In the genomic region with DNA sequence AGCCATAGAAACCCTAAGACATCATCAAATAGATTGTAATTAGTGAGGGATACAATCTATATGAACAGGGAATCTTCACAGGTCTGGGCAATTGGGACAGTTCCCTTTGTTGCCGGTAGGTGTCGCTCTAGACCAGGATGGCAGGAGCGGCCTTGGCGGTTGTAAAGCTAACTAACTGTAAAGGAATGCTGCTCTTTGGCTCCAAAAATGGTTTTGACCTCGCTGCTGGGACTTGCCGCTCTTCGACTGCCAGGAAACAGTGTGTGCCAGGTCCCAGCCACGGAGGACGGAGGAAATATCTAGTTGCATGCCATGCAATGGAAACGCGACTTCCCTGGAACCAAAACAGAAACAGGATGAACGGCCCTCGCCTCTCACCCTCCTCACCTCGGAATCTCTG, we compare ENCODE assay signal across 8 mouse cellular contexts. TPM values are rescaled to one million over a fixed set of nuclear protein-coding genes. Genes with fewer than 3 reads are reported as not detected.
A peak's percentile ranks its signal among the peaks of the same experiment; 100 is the strongest.
DNase-seq lines count a peak whose midpoint lies in the region; ATAC-seq lines count a peak whose summit lies in the region.

No protein-coding gene starts in this region.

- H3K27me3 ChIP-seq in heart, embryonic 13.5 days (replicated peaks) = no peaks in the 10 kb centered on the region
- no peaks in the 10 kb centered on the region for H3K27me3 ChIP-seq in liver, embryonic 15.5 days

- peak overlapping the region; percentile 57 for H3K9ac ChIP-seq in heart, embryonic 13.5 days
- peak overlapping the region; percentile 7; the same call in 1 of the 2 replicates for H3K9ac ChIP-seq in liver, embryonic 15.5 days

- H3K4me3 ChIP-seq in heart, embryonic 13.5 days = 0 out of 2 replicates have a peak overlapping the region, but pooled peaks have one; percentile 26
- no peak overlapping the region; the same call in 1 of the 2 replicates for H3K4me3 ChIP-seq in liver, embryonic 15.5 days (replicated peaks)

- H3K4me2 ChIP-seq in heart, embryonic 13.5 days = peak overlapping the region; percentile 53
- peak overlapping the region; percentile 53 for H3K4me2 ChIP-seq in liver, embryonic 15.5 days

- 0 out of 2 replicates have a peak, but pooled peaks cover 6% of the 10 kb centered on the region for H3K4me1 ChIP-seq in heart, embryonic 13.5 days
- H3K4me1 ChIP-seq in liver, embryonic 15.5 days (replicated peaks) = peaks cover 15% of the 10 kb centered on the region

- H3K36me3 ChIP-seq in heart, embryonic 13.5 days = no peaks in the 10 kb centered on the region
- H3K36me3 ChIP-seq in liver, embryonic 15.5 days (replicated peaks) = no peaks in the 10 kb centered on the region

- 15% methylated on average over 14 of the region's 14 CpGs for WGBS in heart, embryonic 13.5 days
- WGBS in liver, embryonic 15.5 days (ENCODE audit: insufficient replicate concordance) = 24% methylated on average over 14 of the region's 14 CpGs

- no peaks in the 10 kb centered on the region for H3K9me3 ChIP-seq in heart, embryonic 13.5 days
- no peaks in the 10 kb centered on the region for H3K9me3 ChIP-seq in liver, embryonic 15.5 days (replicated peaks)

- peak overlapping the region; percentile 49 for H3K27ac ChIP-seq in heart, embryonic 13.5 days (replicated peaks)
- no peak overlapping the region for H3K27ac ChIP-seq in liver, embryonic 15.5 days (replicated peaks)

- peak; percentile 88 for ATAC-seq in erythroblast, adult 5-6 weeks (replicated peaks; ENCODE audit: low FRiP score, poor library complexity, severe bottlenecking)
- no peak for ATAC-seq in heart, embryonic 13.5 days (ENCODE audit: extremely low read depth, insufficient number of reproducible peaks, low FRiP score, low TSS enrichment)
- no peak for ATAC-seq in liver, embryonic 15.5 days (ENCODE audit: insufficient read depth)
- peak; percentile 64 for ATAC-seq in neutrophil, adult 5-6 weeks (ENCODE audit: extremely low read depth, insufficient number of reproducible peaks, low FRiP score, poor library complexity, severe bottlenecking)

- peak; percentile 75 for DNase-seq in CD4-positive helper T cell, adult 2 months (ENCODE audit: low read depth, low spot score)
- peak; percentile 90 for DNase-seq in brain, adult 2 months (ENCODE audit: low read depth, low spot score)
- peak; percentile 90 for DNase-seq in kidney, postnatal 14 days
- peak; percentile 37 to 56 for DNase-seq in thymus, adult 18-20 months

RNA-seq across cellular contexts. Expression of gene Grb2, which starts 14.2 kb away (rescaled TPM):
- total RNA-seq in erythroblast, adult 5-6 weeks (2015; ENCODE audit: low replicate concordance) = 27.4 and 34.4 TPM in 2 replicates
- 12.0 and 21.9 TPM in 2 replicates for total RNA-seq in erythroblast, adult 5-6 weeks (2017; ENCODE audit: low replicate concordance)
- 86.6 and 90.0 TPM in 2 replicates for polyA plus RNA-seq in heart, embryonic 13.5 days (2015; fragmentation: Nextera tagmentation; extraction: Ambion mirVana)
- 53.4 and 55.8 TPM in 2 replicates for polyA plus RNA-seq in liver, embryonic 15.5 days (2015; fragmentation: Nextera tagmentation; extraction: Ambion mirVana)
- total RNA-seq in neutrophil, adult 5-6 weeks (2017) = 59.5 and 71.5 TPM in 2 replicates

RNA-seq across cellular contexts. Expression of gene Tmem94, which starts 42.6 kb away (rescaled TPM):
- total RNA-seq in erythroblast, adult 5-6 weeks (2015; ENCODE audit: low replicate concordance) = 5.6 and 8.5 TPM in 2 replicates
- total RNA-seq in erythroblast, adult 5-6 weeks (2017; ENCODE audit: low replicate concordance) = 8.7 and 13.5 TPM in 2 replicates
- 34.3 and 39.4 TPM in 2 replicates for polyA plus RNA-seq in heart, embryonic 13.5 days (2015; fragmentation: Nextera tagmentation; extraction: Ambion mirVana)
- polyA plus RNA-seq in liver, embryonic 15.5 days (2015; fragmentation: Nextera tagmentation; extraction: Ambion mirVana) = 9.9 and 10.1 TPM in 2 replicates
- total RNA-seq in neutrophil, adult 5-6 weeks (2017) = 17.1 and 19.8 TPM in 2 replicates

Comparison
In these comparisons a context has a peak if more than half of its experiments do, and no peak if none do; other contexts are left out.
1. ATAC-seq: peak in erythroblast, adult 5-6 weeks (single experiment) and neutrophil, adult 5-6 weeks (single experiment); none in heart, embryonic 13.5 days (single experiment) and liver, embryonic 15.5 days (single experiment).
2. Peak in every context shown above with its lines, with median percentiles within 50 percentile points of each other: DNase-seq.